In genomic region chr8:79384276-79385271, GRCm38 (mm10) we compare ENCODE assay signal across 10 mouse cellular contexts. TPM values are rescaled to one million over a fixed set of nuclear protein-coding genes. Genes with fewer than 3 reads are reported as not detected.
DNase-seq lines count a peak whose midpoint lies in the region; ATAC-seq and TF ChIP-seq lines count a peak whose summit lies in the region.
"Had no signal": no experiment of that assay in that cellular context is flagged by ENCODE, and none has a peak within 500 bp of the region (broad histone marks: within the 10 kb centered on the region; RNA-seq: fewer than 3 reads in every experiment).

No protein-coding gene starts in this region.

- no peak for TF ChIP-seq CTCF in forebrain, postnatal 0 days (IDR thresholded peaks at IDR 0.05; ENCODE audit: low read depth)

- H3K9ac ChIP-seq in forebrain, embryonic 12.5 days: no peak overlapping the region
- H3K9ac ChIP-seq in forebrain, postnatal 0 days: no peak overlapping the region
- H3K9ac ChIP-seq in neural tube, embryonic 12.5 days: no peak overlapping the region
- H3K9ac ChIP-seq in limb, embryonic 15.5 days: no peak overlapping the region

- H3K4me2 ChIP-seq in forebrain, embryonic 12.5 days: peak overlapping the region; percentile 19; the same call in 1 of the 2 replicates
- H3K4me2 ChIP-seq in forebrain, postnatal 0 days (ENCODE audit: low read depth): no peak overlapping the region
- peak overlapping the region; percentile 29; the same call in 1 of the 2 replicates for H3K4me2 ChIP-seq in neural tube, embryonic 12.5 days (replicated peaks)
- no peak overlapping the region for H3K4me2 ChIP-seq in limb, embryonic 15.5 days

- no peak for DNase-seq in forebrain, postnatal 0 days
- DNase-seq in neural tube, embryonic 10.5 days (ENCODE audit: extremely low spot score, low spot score): no peak
- DNase-seq in retina, postnatal 7 days (ENCODE audit: low read depth, low spot score): peak; percentile 19
- no peak for DNase-seq in urinary bladder, postnatal 36 days (ENCODE audit: low spot score in 2 of 2)
- no peak for DNase-seq in spleen, adult 12 weeks (ENCODE audit: low spot score)
- DNase-seq: kidney, adult 11 months had no signal

- 0 out of 2 replicates have a peak, but pooled peaks cover 3% of the 10 kb centered on the region for H3K9me3 ChIP-seq in forebrain, embryonic 12.5 days
- no peaks in the 10 kb centered on the region for H3K9me3 ChIP-seq in forebrain, postnatal 0 days (ENCODE audit: low read length)
- no peaks in the 10 kb centered on the region for H3K9me3 ChIP-seq in neural tube, embryonic 12.5 days
- H3K9me3 ChIP-seq in limb, embryonic 15.5 days: no peaks in the 10 kb centered on the region

- H3K36me3 ChIP-seq in forebrain, embryonic 12.5 days (replicated peaks): peaks cover 11% of the 10 kb centered on the region
- no peaks in the 10 kb centered on the region for H3K36me3 ChIP-seq in forebrain, postnatal 0 days (ENCODE audit: insufficient read depth)
- peaks cover 7% of the 10 kb centered on the region; the same call in 1 of the 2 replicates for H3K36me3 ChIP-seq in neural tube, embryonic 12.5 days
- no peaks in the 10 kb centered on the region for H3K36me3 ChIP-seq in limb, embryonic 15.5 days

- WGBS in forebrain, embryonic 12.5 days: 18% methylated on average over 25 of the region's 25 CpGs
- WGBS in forebrain, postnatal 0 days: 27% methylated on average over 25 of the region's 25 CpGs
- WGBS in neural tube, embryonic 12.5 days: 24% methylated on average over 25 of the region's 25 CpGs
- 32% methylated on average over 25 of the region's 25 CpGs for WGBS in limb, embryonic 15.5 days

- H3K27me3 ChIP-seq in forebrain, embryonic 12.5 days: no peaks in the 10 kb centered on the region
- H3K27me3 ChIP-seq in forebrain, postnatal 0 days (ENCODE audit: insufficient read depth, low read length): no peaks in the 10 kb centered on the region
- no peaks in the 10 kb centered on the region for H3K27me3 ChIP-seq in neural tube, embryonic 12.5 days (replicated peaks)
- no peaks in the 10 kb centered on the region for H3K27me3 ChIP-seq in limb, embryonic 15.5 days

- no peak for ATAC-seq in forebrain, embryonic 12.5 days (ENCODE audit: low FRiP score)
- ATAC-seq in forebrain, postnatal 0 days: no peak
- no peak; the same call in 1 of the 2 replicates for ATAC-seq in neural tube, embryonic 12.5 days (ENCODE audit: low FRiP score, low read depth)
- ATAC-seq in limb, embryonic 15.5 days (ENCODE audit: insufficient number of reproducible peaks, low FRiP score, low TSS enrichment, low read depth): no peak

- 0 out of 2 replicates have a peak overlapping the region, but pooled peaks have one; percentile 19 for H3K27ac ChIP-seq in forebrain, embryonic 12.5 days
- no peak overlapping the region for H3K27ac ChIP-seq in forebrain, postnatal 0 days (ENCODE audit: low read depth, low read length)
- no peak overlapping the region for H3K27ac ChIP-seq in neural tube, embryonic 12.5 days
- H3K27ac ChIP-seq in limb, embryonic 15.5 days: no peak overlapping the region
- H3K27ac ChIP-seq: macrophage had no signal

- H3K4me3 ChIP-seq in forebrain, embryonic 12.5 days (replicated peaks): no peak overlapping the region
- H3K4me3 ChIP-seq in forebrain, postnatal 0 days (ENCODE audit: low read depth, low read length): no peak overlapping the region
- no peak overlapping the region for H3K4me3 ChIP-seq in neural tube, embryonic 12.5 days
- H3K4me3 ChIP-seq in limb, embryonic 15.5 days: 0 out of 2 replicates have a peak overlapping the region, but pooled peaks have one; percentile 7

- H3K4me1 ChIP-seq in forebrain, embryonic 12.5 days: peaks cover 56% of the 10 kb centered on the region
- H3K4me1 ChIP-seq in forebrain, postnatal 0 days (ENCODE audit: insufficient read depth): 0 out of 2 replicates have a peak, but pooled peaks cover 17% of the 10 kb centered on the region
- peaks cover 41% of the 10 kb centered on the region for H3K4me1 ChIP-seq in neural tube, embryonic 12.5 days
- H3K4me1 ChIP-seq in limb, embryonic 15.5 days: peaks cover 65% of the 10 kb centered on the region

RNA-seq across cellular contexts. Expression of gene Smad1, which starts 14.7 kb away (rescaled TPM):
- 63.7 and 63.8 TPM in 2 replicates for polyA plus RNA-seq in forebrain, embryonic 12.5 days (2016; fragmentation: Nextera tagmentation; extraction: Ambion mirVana)
- total RNA-seq in forebrain, postnatal 0 days (2014; rRNA removed): 62.6 and 80.1 TPM in 2 replicates
- 49.7 and 57.1 TPM in 2 replicates for polyA plus RNA-seq in forebrain, postnatal 0 days (2015; fragmentation: Nextera tagmentation; extraction: Ambion mirVana)
- 71.9 and 85.8 TPM in 2 replicates for polyA plus RNA-seq in neural tube, embryonic 12.5 days (2016; fragmentation: Nextera tagmentation; extraction: Ambion mirVana)
- polyA plus RNA-seq in limb, embryonic 15.5 days (2015; fragmentation: Nextera tagmentation; extraction: Ambion mirVana): 49.0 and 54.2 TPM in 2 replicates

Comparison
In these comparisons a context has a peak if more than half of its experiments do, and no peak if none do; other contexts are left out.
1. H3K4me2 ChIP-seq: peak in forebrain, embryonic 12.5 days (single experiment) and neural tube, embryonic 12.5 days (single experiment); none in forebrain, postnatal 0 days (single experiment) and limb, embryonic 15.5 days (single experiment).